Mouse (Mus musculus): ENCODE measurements around the gene Cers1.

DNA sequence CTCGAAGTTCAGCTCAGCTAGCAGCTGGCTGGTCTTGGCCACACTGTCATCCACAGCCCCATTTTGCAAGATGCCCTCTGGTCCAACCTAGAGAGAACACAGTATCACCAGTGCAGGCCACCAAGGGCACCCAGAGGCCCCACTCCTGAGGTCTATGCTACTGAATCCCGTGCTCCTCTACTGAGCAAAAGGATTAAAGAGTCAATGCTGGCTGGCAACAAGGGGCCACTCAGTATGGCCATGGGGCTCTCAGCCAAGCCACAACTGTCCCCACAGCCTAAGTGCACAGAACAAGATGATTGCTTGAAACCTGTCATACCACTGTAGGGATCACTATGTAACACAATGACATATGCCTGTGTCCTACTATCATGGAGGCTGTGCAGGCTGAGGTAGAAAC, 28.7 kb downstream of the Cers1 start:
- TF ChIP-seq POLR2A (IDR thresholded peaks at IDR 0.05; ENCODE audit: borderline replicate concordance, extremely low read depth, low read depth, low read length), result no peak
- no peak for TF ChIP-seq CTCF (IDR thresholded peaks at IDR 0.05; ENCODE audit: insufficient read depth, low read length)
